Mouse (Mus musculus) ES-E14 (cell line): ENCODE data around the gene Sema6d. TPM values are rescaled to one million over a fixed set of nuclear protein-coding genes. Genes with fewer than 3 reads are reported as not detected.

ENCODE experiments used
- DNase-seq: peaks from one replicate; pipeline ENCODE4 v3.0.0-alpha.2; 2013; ENCODE audit warnings: low read depth, low spot score
- H3K27ac ChIP-seq: 2 replicates; pipeline ENCODE4 v1.5.1; 2012; ENCODE audit warnings: low read depth, mild to moderate bottlenecking, low read length, moderate library complexity, mixed read lengths; ENCODE audit not compliant: poor library complexity, insufficient read depth, severe bottlenecking
- H3K36me3 ChIP-seq: 2 replicates; pipeline ENCODE4 v1.6.1; 2012; ENCODE audit warnings: mild to moderate bottlenecking, low read length, moderate library complexity, mixed read lengths; ENCODE audit not compliant: control insufficient read depth, poor library complexity, insufficient read depth, severe bottlenecking
- H3K4me1 ChIP-seq, 2 experiments: fragments of 150-350 bp in 1 of 2; sonication (generic) in 1 of 2; 2 replicates each; pipeline ENCODE4 v1.6.1; 2012; ENCODE audit warnings: low read length in 2 of 2, mild to moderate bottlenecking in 1 of 2, mixed read lengths in 1 of 2; ENCODE audit not compliant: control insufficient read depth in 2 of 2, insufficient read depth in 2 of 2, poor library complexity in 1 of 2
- H3K4me3 ChIP-seq, 2 experiments: fragments of 150-350 bp in 1 of 2; sonication (generic) in 1 of 2; 2 replicates each; pipeline ENCODE4 v1.5.1; 2012; ENCODE audit warnings: low read length in 2 of 2, low read depth in 1 of 2, mild to moderate bottlenecking in 1 of 2, mixed read lengths in 1 of 2; ENCODE audit not compliant: insufficient read depth in 1 of 2, poor library complexity in 1 of 2, severe bottlenecking in 1 of 2
- H3K9ac ChIP-seq: 2 replicates; pipeline ENCODE4 v1.6.1; 2012; ENCODE audit warnings: low read depth, mild to moderate bottlenecking, low read length, mixed read lengths; ENCODE audit not compliant: poor library complexity, insufficient read depth, severe bottlenecking
- H3K9me3 ChIP-seq: fragments of 150-350 bp; sonication (generic); 2 replicates; pipeline ENCODE4 v1.6.1; 2012; ENCODE audit warnings: low read depth, mild to moderate bottlenecking, low read length; ENCODE audit not compliant: control insufficient read depth, insufficient read depth
- CHD2 ChIP-seq: IDR thresholded peaks from 2 replicates; pipeline ENCODE4 v1.6.1; 2014; ENCODE audit warnings: mild to moderate bottlenecking, low read depth, low read length, inconsistent platforms
- HCFC1 ChIP-seq: IDR thresholded peaks from 2 replicates; pipeline ENCODE4 v1.6.1; 2012; ENCODE audit warnings: low read length, inconsistent platforms, borderline replicate concordance; ENCODE audit not compliant: insufficient read depth
- MAFK ChIP-seq: IDR thresholded peaks from 2 replicates; pipeline ENCODE4 v1.6.1; 2014; ENCODE audit warnings: mild to moderate bottlenecking, low read depth, low read length, inconsistent platforms; ENCODE audit not compliant: insufficient read depth
- ZC3H11A ChIP-seq: IDR thresholded peaks from 2 replicates; pipeline ENCODE4 v1.6.1; 2012; ENCODE audit warnings: low read depth, mild to moderate bottlenecking, inconsistent platforms, low read length, borderline replicate concordance
- ZNF384 ChIP-seq: IDR thresholded peaks from 2 replicates; pipeline ENCODE4 v1.6.1; 2012; ENCODE audit warnings: low read depth, low read length, inconsistent platforms
- in situ Hi-C, 2 experiments: fragments of 600-800 bp; cut with MboI; formaldehyde crosslinking; loops; one replicate each; pipeline ENCODE4 v1.15.1; 2025; ENCODE audit warnings: low sequenced_read_pairs in 2 of 2, inconsistent platforms in 1 of 2; ENCODE audit not compliant: unreplicated experiment in 2 of 2
- total RNA-seq: library from RNA; depleted of rRNA; stranded (reverse); fragments of 300-350 nt; gene quantifications from 2 replicates; pipeline ENCODE4 v1.2.3, GENCODE M21; 2012

Gene Sema6d
- total RNA-seq, 1 experiment = 0.54 TPM

DNA sequence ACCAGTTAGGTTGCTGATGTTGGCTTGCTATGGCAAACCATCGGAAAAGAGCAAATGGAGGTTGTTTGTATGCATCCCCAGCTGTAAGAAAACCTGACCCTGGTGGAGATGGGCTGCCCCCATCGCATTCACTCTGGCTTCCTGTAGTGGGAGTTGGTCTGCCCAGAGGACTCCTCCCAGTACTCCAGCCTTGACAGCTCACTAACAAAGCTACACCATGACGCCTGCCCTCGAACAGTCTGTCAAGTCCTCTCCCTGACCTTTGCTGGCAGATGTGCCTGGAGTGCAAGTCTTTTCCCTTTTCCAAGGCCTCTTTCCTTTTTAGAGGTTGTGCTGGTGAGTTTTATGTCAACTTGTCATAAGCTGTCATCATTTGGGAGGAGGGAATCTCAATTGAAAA is 388.8 kb downstream of the Sema6d start:
- Histone ChIP-seq H3K36me3 (no peaks in the 10 kb centered on the region), H3K4me3 (no peak overlapping the region), H3K9ac (no peak overlapping the region), H3K9me3 (no peaks in the 10 kb centered on the region), H3K4me1 (no peaks in the 10 kb centered on the region), H3K27ac (no peak overlapping the region)
- TF ChIP-seq ZC3H11A = no peak
- no peak for TF ChIP-seq MAFK
- TF ChIP-seq ZNF384 = no peak
- TF ChIP-seq HCFC1 = no peak
- no peak for TF ChIP-seq CHD2
- in situ Hi-C loops = no loop called here
- DNase-seq = no peak

DNA sequence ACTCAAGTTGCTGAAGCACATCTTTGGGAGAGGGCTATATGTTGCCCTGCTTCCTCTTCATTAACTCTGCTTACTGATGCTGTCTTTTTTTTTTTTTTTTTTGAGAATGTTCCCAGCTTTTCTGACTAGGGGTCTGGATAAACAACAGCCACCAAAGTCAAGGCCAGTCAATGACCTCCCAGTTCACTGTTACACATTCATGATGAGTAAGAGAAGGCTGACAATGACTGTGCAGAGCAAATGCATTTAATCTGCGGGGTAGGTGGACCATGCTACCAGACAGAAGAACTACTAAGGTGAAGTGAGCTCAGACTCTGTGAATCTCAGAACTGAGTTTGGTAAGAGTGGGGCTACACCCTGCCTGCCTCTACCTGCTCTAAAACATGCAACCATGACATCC is 396.0 kb downstream of the Sema6d start:
- Histone ChIP-seq H3K9me3 (no peaks in the 10 kb centered on the region), H3K36me3 (no peaks in the 10 kb centered on the region), H3K9ac (no peak overlapping the region), H3K27ac (no peak overlapping the region), H3K4me3 (no peak overlapping the region), H3K4me1 (no peaks in the 10 kb centered on the region)
- DNase-seq = no peak
- no peak for TF ChIP-seq MAFK
- no peak for TF ChIP-seq HCFC1
- TF ChIP-seq ZNF384 = no peak
- TF ChIP-seq ZC3H11A = no peak
- TF ChIP-seq CHD2 = no peak
- in situ Hi-C loops = no loop called here

DNA sequence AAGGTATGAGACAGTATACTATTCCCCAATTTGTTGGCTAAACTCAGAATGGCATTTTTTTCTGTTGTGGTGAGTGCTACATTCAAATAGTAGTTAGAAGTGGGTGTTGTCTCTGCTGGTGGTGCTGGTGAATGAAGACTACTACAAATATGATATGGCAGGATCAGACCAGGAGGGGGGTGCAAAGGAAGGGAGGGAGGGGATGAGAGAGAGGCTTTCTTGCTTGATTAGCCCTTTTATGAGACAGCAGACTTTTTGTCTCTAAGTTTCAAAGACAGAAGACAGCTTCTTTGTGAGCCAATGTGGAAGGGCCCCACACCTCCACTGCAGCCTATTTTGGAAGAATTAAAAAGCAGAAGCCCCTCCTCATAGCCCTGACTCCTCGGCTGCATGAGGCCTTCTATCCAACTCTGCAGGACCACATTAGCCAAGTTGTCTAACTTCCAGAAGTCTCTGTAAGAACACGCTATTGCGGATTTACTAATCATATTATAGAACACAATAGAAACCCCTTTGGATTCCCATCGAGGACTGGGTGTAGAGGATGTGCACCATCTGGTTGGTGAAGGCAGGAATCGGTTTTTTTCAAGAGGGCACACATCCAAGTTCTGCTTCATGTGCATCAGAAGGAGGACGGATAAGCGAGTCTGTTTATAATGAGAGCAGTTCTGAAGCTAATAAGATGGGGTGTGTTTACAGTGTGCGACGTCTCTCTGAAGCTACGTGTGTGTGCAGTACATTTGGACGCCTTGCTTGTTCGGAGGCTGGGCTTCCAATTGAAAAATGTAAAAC is 400.4 kb downstream of the Sema6d start:
- H3K36me3 ChIP-seq = no peaks in the 10 kb centered on the region
- TF ChIP-seq ZNF384 = no peak
- no peak for TF ChIP-seq MAFK
- no peak for TF ChIP-seq ZC3H11A
- TF ChIP-seq HCFC1 = no peak
- no peak for TF ChIP-seq CHD2
- H3K9me3 ChIP-seq = no peaks in the 10 kb centered on the region
- no peak overlapping the region for H3K27ac ChIP-seq
- no peak overlapping the region for H3K4me3 ChIP-seq
- no peaks in the 10 kb centered on the region for H3K4me1 ChIP-seq
- no peak for DNase-seq
- in situ Hi-C loops = no loop called here
- H3K9ac ChIP-seq = no peak overlapping the region

DNA sequence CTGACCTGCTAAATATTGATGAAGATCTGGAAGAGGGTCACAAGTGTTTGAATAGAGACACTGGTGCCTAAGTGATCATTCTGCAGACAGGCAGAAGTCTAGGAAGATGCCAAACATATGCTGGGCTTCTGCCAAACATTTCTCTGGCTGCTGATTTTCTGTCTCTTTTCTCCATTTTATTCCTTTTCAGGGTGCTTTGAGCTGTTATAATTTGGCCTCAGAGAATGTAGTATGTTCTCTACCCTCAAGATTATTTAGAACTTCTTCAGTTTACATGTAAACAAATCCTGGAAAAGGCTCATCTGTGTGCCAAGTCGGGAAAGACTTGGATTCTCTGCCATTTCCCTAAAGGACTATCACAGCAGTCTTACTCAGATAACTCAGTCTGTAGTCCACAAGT is 406.0 kb downstream of the Sema6d start:
- no peak for TF ChIP-seq CHD2
- TF ChIP-seq ZC3H11A = no peak
- TF ChIP-seq ZNF384 = no peak
- no peak for TF ChIP-seq MAFK
- no peak for TF ChIP-seq HCFC1
- in situ Hi-C loops = no loop called here
- Histone ChIP-seq H3K9me3 (no peaks in the 10 kb centered on the region), H3K27ac (no peak overlapping the region), H3K4me1 (no peaks in the 10 kb centered on the region), H3K36me3 (no peaks in the 10 kb centered on the region), H3K9ac (no peak overlapping the region), H3K4me3 (no peak overlapping the region)
- no peak for DNase-seq
